Mouse (Mus musculus) lung, embryonic 14.5 days (tissue): ENCODE measurements around the gene Chit1. TPM values are rescaled to one million over a fixed set of nuclear protein-coding genes. Genes with fewer than 3 reads are reported as not detected.
A peak's percentile ranks its signal among the peaks of the same experiment; 100 is the strongest.

Experiments used
- ATAC-seq: fragments of 200-750 bp; cut with Nextera tagmentation; 2 replicates; pipeline ENCODE4 v1.8.0; 2017; ENCODE audit warnings: mild to moderate bottlenecking, moderate TSS enrichment, moderate library complexity; ENCODE audit not compliant: insufficient read depth
- DNase-seq: peaks from one replicate; pipeline ENCODE4 v3.0.0-alpha.2; 2015
- H3K27ac ChIP-seq: fragments of 300-500 bp; sonication (generic); 2 replicates; pipeline ENCODE4 v1.5.1; 2014; ENCODE audit warnings: low read depth, mild to moderate bottlenecking, moderate library complexity
- H3K27me3 ChIP-seq: fragments of 300-500 bp; sonication (generic); 2 replicates; pipeline ENCODE4 v1.6.1; 2014; ENCODE audit warnings: low read length, control low read depth; ENCODE audit not compliant: insufficient read depth
- H3K36me3 ChIP-seq: fragments of 300-500 bp; sonication (generic); 2 replicates; pipeline ENCODE4 v1.6.1; 2014; ENCODE audit warnings: control low read depth; ENCODE audit not compliant: insufficient read depth
- H3K4me1 ChIP-seq: fragments of 300-500 bp; sonication (generic); 2 replicates; pipeline ENCODE4 v1.6.1; 2014; ENCODE audit warnings: antibody characterized with exemption, control low read depth; ENCODE audit not compliant: insufficient read depth
- H3K4me2 ChIP-seq: fragments of 300-500 bp; sonication (generic); 2 replicates; pipeline ENCODE4 v1.6.1; 2014; ENCODE audit warnings: mild to moderate bottlenecking
- H3K4me3 ChIP-seq: fragments of 300-500 bp; sonication (generic); 2 replicates; pipeline ENCODE4 v1.5.1; 2014; ENCODE audit warnings: low read depth, low read length
- H3K9ac ChIP-seq: fragments of 300-500 bp; sonication (generic); 2 replicates; pipeline ENCODE4 v1.6.1; 2014
- H3K9me3 ChIP-seq: fragments of 300-500 bp; sonication (generic); 2 replicates; pipeline ENCODE4 v1.6.1; 2016; ENCODE audit warnings: low read depth, low read length, control low read depth
- CTCF ChIP-seq: IDR thresholded peaks from 2 replicates; pipeline ENCODE4 v1.5.1; 2016; ENCODE audit warnings: antibody characterized with exemption, low read depth
- WGBS: fragments of 180-500 bp; shearing (Covaris S2); extraction: QIAGEN DNeasy Blood & Tissue Kit; methylation state at CpG from one replicate; pipeline ENCODE4 v1.1.7; 2014; 5-methylcytosine and 5-hydroxymethylcytosine counted together
- polyA plus RNA-seq: library from polyadenylated mRNA; unstranded; fragments of >200 nt; fragmentation: Nextera tagmentation; extraction: Ambion mirVana; gene quantifications from 2 replicates; pipeline ENCODE4 v1.2.1, GENCODE M21; 2014

Chit1 gene
- polyA plus RNA-seq, 1 experiment from 2014 or later, result not detected

- H3K27me3 ChIP-seq, result no peaks in the 10 kb centered on the region
These were observed 80.2 kb downstream of the Chit1 start for GRCm38 (mm10) chr1:134191192-134191591.

GRCm38 (mm10) chr1:134192024-134192423, 81.0 kb downstream of the Chit1 start:
- Histone ChIP-seq H3K36me3 (no peaks in the 10 kb centered on the region), H3K4me1 (peaks cover 5% of the 10 kb centered on the region; the same call in 1 of the 2 replicates), H3K4me2 (no peak overlapping the region), H3K9ac (no peak overlapping the region), H3K4me3 (no peak overlapping the region), H3K27ac (no peak overlapping the region), H3K27me3 (no peaks in the 10 kb centered on the region), H3K9me3 (no peaks in the 10 kb centered on the region)
- ATAC-seq, result no peak
- DNase-seq, result no peak
- WGBS, result 26% methylated on average over 4 of the region's 4 CpGs
- no peak for TF ChIP-seq CTCF

More at GRCm38 (mm10) chr1:134191192-134191591, 80.2 kb downstream of the Chit1 start:
- Histone ChIP-seq H3K4me1 (peaks cover 4% of the 10 kb centered on the region; the same call in 1 of the 2 replicates), H3K36me3 (no peaks in the 10 kb centered on the region), H3K9ac (no peak overlapping the region), H3K4me2 (no peak overlapping the region), H3K27ac (no peak overlapping the region), H3K4me3 (no peak overlapping the region), H3K9me3 (no peaks in the 10 kb centered on the region)
- TF ChIP-seq CTCF, result no peak
- WGBS, result 82% methylated on average over 5 of the region's 5 CpGs
- DNase-seq (no peak), ATAC-seq (no peak)

GRCm38 (mm10) chr1:134193126-134193525, 82.1 kb downstream of the Chit1 start, which contains the start of gene Mybph:
TSS of gene Mybph (plus strand) at chr1:134193448.
- H3K27ac ChIP-seq, result no peak within 1 kb of the TSS
- H3K27me3 ChIP-seq, result no peaks in the 10 kb centered on the region
- H3K4me2 ChIP-seq, result no peak within 1 kb of the TSS
- no peaks in the 10 kb centered on the region for H3K9me3 ChIP-seq
- no peak for TF ChIP-seq CTCF
- DNase-seq (no peak), ATAC-seq (no peak)
- peaks cover 5% of the 10 kb centered on the region; the same call in 1 of the 2 replicates for H3K4me1 ChIP-seq
- H3K9ac ChIP-seq, result no peak within 1 kb of the TSS
- H3K4me3 ChIP-seq, result no peak within 1 kb of the TSS
- no peaks in the 10 kb centered on the region for H3K36me3 ChIP-seq
- WGBS, result 50% methylated on average over 1 of the region's 1 CpGs

GRCm38 (mm10) chr1:134193674-134194197, 82.7 kb downstream of the Chit1 start:
- Histone ChIP-seq H3K4me2 (no peak overlapping the region), H3K4me1 (peaks cover 5% of the 10 kb centered on the region; the same call in 1 of the 2 replicates), H3K9ac (no peak overlapping the region), H3K9me3 (no peaks in the 10 kb centered on the region), H3K27ac (no peak overlapping the region), H3K36me3 (no peaks in the 10 kb centered on the region), H3K27me3 (no peaks in the 10 kb centered on the region), H3K4me3 (no peak overlapping the region)
- TF ChIP-seq CTCF, result no peak
- 44% methylated on average over 7 of the region's 7 CpGs for WGBS
- ATAC-seq (no peak), DNase-seq (no peak)

- 61% methylated on average over 16 of the region's 16 CpGs for WGBS
- ATAC-seq (no peak), DNase-seq (no peak)
- no peaks in the 10 kb centered on the region for H3K27me3 ChIP-seq
- H3K9me3 ChIP-seq, result no peaks in the 10 kb centered on the region
- H3K4me3 ChIP-seq, result no peak overlapping the region
- no peaks in the 10 kb centered on the region for H3K36me3 ChIP-seq
- no peak overlapping the region for H3K9ac ChIP-seq
- H3K27ac ChIP-seq, result no peak overlapping the region
- H3K4me1 ChIP-seq, result peaks cover 5% of the 10 kb centered on the region; the same call in 1 of the 2 replicates
- H3K4me2 ChIP-seq, result no peak overlapping the region
- TF ChIP-seq CTCF, result no peak
These were observed 83.4 kb downstream of the Chit1 start for GRCm38 (mm10) chr1:134194298-134195022.

- no peak for TF ChIP-seq CTCF
- DNase-seq (no peak), ATAC-seq (no peak)
- Histone ChIP-seq H3K4me3 (no peak overlapping the region), H3K27ac (no peak overlapping the region), H3K27me3 (no peaks in the 10 kb centered on the region), H3K9me3 (no peaks in the 10 kb centered on the region), H3K36me3 (no peaks in the 10 kb centered on the region), H3K4me1 (peaks cover 5% of the 10 kb centered on the region; the same call in 1 of the 2 replicates), H3K9ac (no peak overlapping the region), H3K4me2 (no peak overlapping the region)
- WGBS, result 13% methylated on average over 2 of the region's 2 CpGs
These were observed 84.1 kb downstream of the Chit1 start for GRCm38 (mm10) chr1:134195117-134195516.

GRCm38 (mm10) chr1:134195571-134195970, 84.5 kb downstream of the Chit1 start:
- TF ChIP-seq CTCF, result no peak
- no peaks in the 10 kb centered on the region for H3K27me3 ChIP-seq
- H3K4me3 ChIP-seq, result no peak overlapping the region
- H3K36me3 ChIP-seq, result no peaks in the 10 kb centered on the region
- H3K4me1 ChIP-seq, result peaks cover 5% of the 10 kb centered on the region; the same call in 1 of the 2 replicates
- ATAC-seq, result peak; percentile 18; the same call in 1 of the 2 replicates
- 25% methylated on average over 3 of the region's 3 CpGs for WGBS
- no peaks in the 10 kb centered on the region for H3K9me3 ChIP-seq
- no peak overlapping the region for H3K9ac ChIP-seq
- no peak overlapping the region; the same call in 1 of the 2 replicates for H3K27ac ChIP-seq
- no peak overlapping the region for H3K4me2 ChIP-seq
- peak; percentile 7 for DNase-seq
